Mouse (Mus musculus) gastrocnemius, postnatal 4 days (tissue): ENCODE data around the gene Zmynd15. TPM values are rescaled to one million over a fixed set of nuclear protein-coding genes. Genes with fewer than 3 reads are reported as not detected.
"Not testable (repeated sequence)": the region's sequence is repeated elsewhere in the genome, so short reads cannot be mapped to it uniquely, and the experiment has no call there.

Source experiments
- DNase-seq, 2 experiments: peaks; one replicate each; pipeline ENCODE4 v3.0.0; 2021 to 2022; ENCODE audit warnings: low spot score in 2 of 2, mixed read lengths in 2 of 2
- long read RNA-seq, 2 experiments: library from polyadenylated mRNA; stranded (forward); transcript quantifications; one replicate each; pipeline ENCODE4 v2.0.0; 2021
- total RNA-seq, 2 experiments: library from RNA; stranded (reverse); gene quantifications; 2 replicates each; pipeline ENCODE4 v1.2.3; 2021

Gene Zmynd15
- 1 to 10 TPM in 1 of 2 experiments, under 1 TPM in 1; 0.96 to 1.3 TPM for total RNA-seq
- long read RNA-seq, experiment 1: 0 reads
- long read RNA-seq, experiment 2: 0 reads

- DNase-seq: no peak
These were observed at the start of gene Zmynd15 for GRCm38 (mm10) chr11:70458688-70459600. TSS of gene Zmynd15 (plus strand) at chr11:70459433.

- DNase-seq: peak; percentile 83 to 90
These were observed 49.5 kb upstream of the Zmynd15 start, which contains the start of gene Pelp1 for GRCm38 (mm10) chr11:70409594-70410296. TSS of gene Pelp1 (minus strand) at chr11:70410031.

GRCm38 (mm10) chr11:70410297-70410643 lies 49.0 kb upstream of the Zmynd15 start:
- DNase-seq: no peak

GRCm38 (mm10) chr11:70412591-70412990 lies 46.6 kb upstream of the Zmynd15 start:
- no peak for DNase-seq

- DNase-seq: peak in 1 of 2 experiments; percentile 58
These were observed 45.3 kb upstream of the Zmynd15 start for GRCm38 (mm10) chr11:70413961-70414360.

GRCm38 (mm10) chr11:70418199-70418598 lies 41.0 kb upstream of the Zmynd15 start:
- DNase-seq: no peak

DNA sequence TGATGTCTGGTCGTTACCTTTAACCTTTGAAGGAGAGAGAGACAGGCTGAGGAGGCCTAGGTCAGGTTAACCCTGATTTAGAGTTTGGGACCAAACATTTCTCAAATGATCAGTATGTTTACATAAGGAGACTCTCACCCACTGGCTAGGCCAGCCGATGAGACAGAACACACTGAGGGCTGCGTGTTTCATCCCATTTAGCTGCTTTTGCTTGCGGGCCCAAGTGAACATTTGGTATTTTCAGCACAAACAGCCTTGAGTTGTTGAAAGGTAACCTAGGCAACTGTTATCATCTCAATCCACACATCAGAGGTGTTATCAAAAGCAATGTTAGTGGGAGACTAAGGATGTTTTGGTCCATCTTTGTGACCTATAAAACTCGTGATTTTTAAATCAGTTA lies 39.7 kb upstream of the Zmynd15 start:
- no peak for DNase-seq

GRCm38 (mm10) chr11:70426598-70426997 lies 32.6 kb upstream of the Zmynd15 start:
- not testable (repeated sequence) for DNase-seq

- no peak for DNase-seq
These were observed 27.7 kb upstream of the Zmynd15 start for GRCm38 (mm10) chr11:70431574-70431973.

DNA sequence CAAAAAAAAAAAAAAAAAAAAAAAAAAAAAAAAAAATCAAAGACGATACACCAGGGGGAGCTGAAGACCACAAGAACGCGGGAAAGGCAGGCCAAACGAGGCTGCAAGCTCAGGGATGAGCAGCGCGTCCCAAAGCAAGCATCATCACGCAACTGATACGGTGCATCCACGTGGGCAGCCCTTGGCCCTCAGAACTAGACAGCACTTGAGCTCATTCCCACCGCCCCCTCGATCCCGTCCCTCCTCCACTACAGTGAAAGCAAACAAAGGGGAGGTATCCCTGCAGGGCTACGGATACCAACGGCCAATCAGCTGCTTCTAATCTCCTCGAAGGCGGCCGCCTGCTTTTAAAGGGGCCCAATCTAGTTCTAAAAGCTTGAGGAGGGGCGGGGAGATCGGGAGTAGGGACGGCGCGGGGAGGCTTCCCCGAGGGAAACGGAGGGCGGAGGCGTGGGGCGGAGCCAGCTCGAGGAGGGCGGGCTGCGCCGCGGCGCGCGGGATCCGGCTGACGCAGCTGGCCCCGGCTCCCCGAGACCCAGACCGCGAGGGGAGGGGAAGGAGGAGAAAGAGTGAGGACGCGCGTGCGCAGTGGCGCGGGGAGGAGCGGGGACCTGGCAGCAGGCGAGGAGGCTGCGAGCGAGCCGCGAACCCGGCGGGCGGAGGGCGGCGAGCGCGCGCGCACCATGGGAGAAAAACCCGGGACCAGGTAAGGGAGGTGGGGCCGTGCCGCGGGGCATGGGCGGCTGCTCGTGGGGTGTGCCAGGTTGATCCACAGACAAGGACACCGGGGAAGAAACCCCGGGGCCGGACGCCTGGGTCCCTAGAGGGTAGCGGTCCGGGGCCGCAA lies 27.0 kb upstream of the Zmynd15 start, which contains the start of gene Arrb2:
Gene Arrb2, plus strand, starts transcription at position 588 of the 847 bp plus-strand sequence.
- DNase-seq: peak; percentile 99

GRCm38 (mm10) chr11:70432895-70433568 lies 26.2 kb upstream of the Zmynd15 start:
- DNase-seq: no peak

DNA sequence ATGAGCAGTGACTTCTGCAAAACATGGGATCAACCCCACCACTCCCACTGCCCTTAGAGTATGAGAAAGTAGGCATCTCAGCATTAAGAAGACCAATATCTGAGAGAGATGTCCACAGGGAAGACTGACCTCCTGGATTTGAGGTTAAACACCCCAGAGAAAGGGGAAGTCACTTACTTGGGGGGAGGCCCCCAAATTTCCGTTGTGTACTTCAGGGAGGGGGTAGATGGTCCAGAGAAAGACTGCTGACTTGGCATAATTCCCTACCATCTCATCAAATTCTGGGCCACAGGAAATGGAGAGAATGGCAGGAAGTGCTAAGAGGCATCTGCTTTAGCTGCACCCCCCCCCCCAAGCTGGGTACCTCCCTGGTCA lies 25.7 kb upstream of the Zmynd15 start:
- no peak for DNase-seq

DNA sequence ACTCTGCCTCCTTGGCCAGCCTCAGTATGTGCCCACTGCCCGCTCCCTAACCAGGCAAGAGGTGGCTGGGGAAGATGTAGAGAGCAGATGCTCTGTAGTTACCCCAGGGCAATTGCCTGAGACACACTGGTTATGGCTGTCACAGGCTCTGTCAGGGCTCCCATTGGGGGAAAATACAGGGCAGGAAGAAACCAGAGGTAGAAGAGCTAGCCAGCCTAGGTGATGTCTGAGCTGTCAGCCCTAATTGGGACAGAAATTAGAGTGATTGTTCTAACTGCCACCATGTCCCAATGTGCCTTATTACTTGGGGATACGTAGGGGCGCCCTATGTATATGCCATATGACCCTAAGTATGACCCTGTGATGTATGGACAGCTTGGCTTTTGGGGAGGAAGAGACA lies 25.3 kb upstream of the Zmynd15 start:
- DNase-seq: no peak

DNA sequence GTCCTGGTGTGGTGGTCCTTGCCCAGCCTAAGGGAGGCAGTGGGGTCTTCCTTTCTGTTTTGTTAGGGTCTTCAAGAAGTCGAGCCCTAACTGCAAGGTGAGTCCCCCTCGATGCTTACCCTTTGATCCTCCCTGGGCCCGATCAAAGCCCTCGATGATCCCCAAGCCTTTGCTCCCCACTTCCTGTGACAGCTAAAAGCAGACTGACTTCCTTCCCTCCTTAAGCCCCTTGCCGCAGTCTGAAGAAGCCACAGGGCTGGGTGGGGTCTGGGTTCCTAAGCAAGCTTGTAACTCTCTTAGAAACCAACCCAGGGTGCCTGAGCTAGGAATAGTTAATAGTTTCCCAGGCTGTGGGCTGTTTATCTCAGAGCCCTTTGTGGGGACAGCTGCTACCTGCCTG lies 23.8 kb upstream of the Zmynd15 start:
- no peak for DNase-seq

DNA sequence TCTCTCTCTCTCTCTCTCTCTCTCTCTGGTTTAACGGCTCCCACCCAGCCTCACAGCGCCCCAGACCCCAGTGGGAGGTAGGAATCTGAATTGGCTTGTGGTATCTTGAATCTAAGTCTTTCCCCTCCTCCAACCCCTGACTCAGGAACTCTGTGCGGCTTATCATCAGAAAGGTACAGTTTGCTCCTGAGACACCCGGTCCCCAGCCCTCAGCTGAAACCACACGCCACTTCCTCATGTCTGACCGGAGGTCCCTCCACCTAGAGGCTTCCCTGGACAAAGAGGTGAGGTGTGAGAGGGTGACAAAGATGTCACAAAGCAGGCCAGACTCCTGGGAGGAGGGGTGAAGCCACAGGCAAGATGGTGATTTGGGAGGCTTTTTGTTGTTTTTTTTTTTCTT lies 21.8 kb upstream of the Zmynd15 start:
- DNase-seq: no peak

- no peak for DNase-seq
These were observed 20.4 kb upstream of the Zmynd15 start for GRCm38 (mm10) chr11:70438728-70439374.

DNA sequence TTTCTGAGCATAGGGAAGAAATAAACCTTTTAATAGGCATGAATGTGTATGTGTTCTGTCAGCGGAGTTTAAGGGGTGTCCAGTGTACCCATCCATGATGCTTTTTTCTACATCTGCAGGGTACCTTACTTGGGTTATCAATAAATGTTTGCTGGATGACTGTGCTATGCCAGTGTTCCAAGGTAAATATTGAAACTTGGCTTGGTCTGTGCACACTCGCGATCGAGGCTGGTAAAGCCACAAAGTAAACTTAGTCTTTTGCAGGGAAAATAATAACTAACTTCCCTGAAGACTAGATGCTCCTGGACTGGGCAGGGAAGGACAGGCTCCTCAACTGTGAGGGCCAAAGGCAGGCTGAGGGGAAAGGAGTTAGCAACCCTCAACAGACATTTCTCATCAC lies 18.6 kb upstream of the Zmynd15 start:
- DNase-seq: no peak

DNA sequence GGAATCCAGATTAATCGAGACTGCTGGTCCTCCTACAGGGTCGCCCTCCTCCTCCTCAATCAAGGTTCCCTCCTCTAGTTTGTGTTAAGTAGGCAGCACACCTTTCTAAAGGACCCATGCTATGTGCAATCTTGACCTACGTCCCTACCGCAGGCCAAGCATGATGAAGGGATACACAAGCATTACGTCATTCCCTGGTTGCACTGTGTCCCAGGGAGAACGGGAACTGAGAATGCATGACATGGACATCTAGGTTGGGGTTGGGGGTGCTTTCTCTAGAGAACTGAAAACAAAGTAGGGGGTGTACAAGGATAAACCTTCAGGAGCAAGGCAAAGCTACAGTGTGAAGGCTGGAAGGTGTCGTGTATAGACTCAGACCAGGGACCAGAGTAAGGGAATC lies 17.4 kb upstream of the Zmynd15 start:
- no peak for DNase-seq

GRCm38 (mm10) chr11:70443964-70444363 lies 15.3 kb upstream of the Zmynd15 start:
- no peak for DNase-seq

GRCm38 (mm10) chr11:70444667-70445066 lies 14.6 kb upstream of the Zmynd15 start:
- no peak for DNase-seq
